Mouse (Mus musculus) adrenal gland, adult 8-10 months (tissue): ENCODE results near the gene Ccr10. TPM values are rescaled to one million over a fixed set of nuclear protein-coding genes. Genes with fewer than 3 reads are reported as not detected.

Source experiments
- DNase-seq: peaks from one replicate; pipeline ENCODE4 v3.0.0; 2022
- total RNA-seq, 4 experiments: library from RNA; stranded (reverse); gene quantifications; 2 replicates each; pipeline ENCODE4 v1.2.4; 2022

Ccr10 gene
- total RNA-seq, 4 experiments from 2014 or later = 0.15 to 0.70 (median 0.36) TPM

DNA sequence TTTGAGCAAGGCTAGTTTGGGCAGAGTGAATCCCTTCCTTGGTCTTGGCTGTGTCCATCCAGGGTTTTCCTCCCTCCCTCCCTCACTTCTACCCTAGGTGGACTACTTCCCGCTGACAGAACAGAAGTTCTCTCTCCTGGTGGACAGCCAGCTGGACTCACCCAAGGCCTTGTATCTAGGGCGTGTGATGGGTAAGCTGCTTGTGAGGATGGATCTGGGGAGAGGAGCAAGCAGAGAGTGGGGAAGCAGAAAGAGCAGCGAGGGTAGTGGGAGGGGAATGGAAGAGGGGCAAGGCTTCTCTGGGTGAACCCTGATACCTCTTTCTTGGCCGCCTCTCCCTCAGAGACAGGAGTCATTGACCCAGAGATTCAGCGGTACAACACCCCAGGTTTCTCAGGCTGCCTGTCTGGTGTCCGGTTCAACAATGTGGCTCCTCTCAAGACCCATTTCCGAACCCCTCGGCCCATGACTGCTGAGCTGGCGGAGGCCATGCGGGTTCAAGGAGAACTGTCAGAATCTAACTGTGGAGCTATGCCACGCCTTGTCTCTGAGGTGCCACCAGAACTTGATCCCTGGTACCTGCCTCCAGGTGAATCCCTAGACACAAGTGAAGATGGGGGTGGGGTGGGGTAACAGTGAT is 13.0 kb upstream of the Ccr10 start:
- no peak for DNase-seq

DNA sequence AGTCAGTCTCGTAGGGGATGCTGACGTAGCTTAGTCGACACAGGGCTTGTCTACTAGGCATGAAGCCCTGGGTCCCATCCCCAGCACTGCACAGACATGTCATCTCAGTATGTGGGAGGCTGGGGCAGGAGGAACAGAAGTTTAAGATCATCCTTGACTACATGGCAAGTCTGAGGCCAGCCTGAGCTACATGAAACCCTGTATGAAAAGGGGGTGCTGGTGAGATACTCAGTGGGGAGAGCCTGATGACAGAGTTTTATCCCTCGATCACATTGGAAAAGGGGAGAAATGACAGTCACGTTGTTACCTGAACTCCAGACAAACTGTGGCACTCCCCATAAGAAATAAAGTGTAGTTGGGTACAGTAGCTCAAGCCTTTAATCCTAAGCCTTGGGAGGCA is 12.3 kb upstream of the Ccr10 start:
- no peak for DNase-seq

DNA sequence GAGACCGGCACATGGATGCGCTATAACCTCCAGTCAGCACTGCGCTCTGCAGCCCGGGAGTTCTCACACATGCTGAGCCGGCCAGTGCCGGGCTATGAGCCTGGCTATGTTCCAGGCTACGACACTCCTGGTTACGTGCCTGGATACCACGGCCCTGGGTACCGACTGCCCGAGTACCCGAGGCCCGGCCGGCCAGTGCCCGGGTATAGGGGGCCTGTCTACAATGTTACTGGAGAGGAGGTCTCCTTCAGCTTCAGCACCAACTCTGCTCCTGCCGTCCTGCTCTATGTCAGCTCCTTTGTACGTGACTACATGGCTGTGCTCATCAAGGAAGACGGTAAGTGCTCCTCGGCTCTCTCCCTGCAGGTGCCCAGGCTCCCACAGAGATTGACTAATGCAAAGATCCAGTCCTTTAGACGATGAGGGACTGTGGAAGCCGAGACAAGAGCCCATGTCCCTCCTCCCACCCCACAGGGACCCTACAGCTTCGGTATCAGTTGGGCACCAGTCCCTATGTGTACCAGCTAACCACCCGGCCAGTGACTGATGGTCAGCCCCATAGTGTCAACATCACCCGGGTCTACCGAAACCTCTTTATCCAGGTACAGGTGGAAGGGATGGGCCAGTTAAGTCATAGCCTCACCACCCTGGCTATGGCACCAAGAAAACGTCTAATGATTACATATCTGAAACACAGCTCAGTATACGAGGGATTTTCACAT is 11.4 kb upstream of the Ccr10 start:
- DNase-seq = no peak

GRCm38 (mm10) chr11:101185441-101185840 is 10.2 kb upstream of the Ccr10 start:
- DNase-seq = no peak

- DNase-seq = no peak
Measured at GRCm38 (mm10) chr11:101184984-101185383, 9.7 kb upstream of the Ccr10 start.

GRCm38 (mm10) chr11:101182771-101183517 is 7.7 kb upstream of the Ccr10 start:
- no peak for DNase-seq

GRCm38 (mm10) chr11:101181961-101182360 is 6.7 kb upstream of the Ccr10 start:
- no peak for DNase-seq

GRCm38 (mm10) chr11:101180846-101181740 is 5.8 kb upstream of the Ccr10 start:
- DNase-seq = no peak

DNA sequence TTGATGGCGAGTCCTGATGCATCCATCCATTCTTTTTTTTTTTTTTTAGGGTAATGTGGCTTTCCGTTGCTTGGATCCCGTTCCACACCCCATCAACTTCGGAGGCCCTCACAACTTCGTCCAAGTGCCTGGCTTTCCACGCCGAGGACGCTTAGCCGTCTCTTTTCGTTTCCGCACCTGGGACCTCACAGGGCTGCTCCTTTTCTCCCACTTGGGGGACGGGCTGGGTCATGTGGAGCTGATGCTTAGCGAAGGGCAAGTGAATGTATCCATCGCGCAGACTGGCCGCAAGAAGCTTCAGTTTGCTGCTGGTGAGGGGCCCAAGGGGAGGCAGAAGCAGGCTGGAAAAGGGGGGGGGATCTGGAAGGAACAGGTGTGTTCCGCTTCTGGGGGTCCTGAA is 5.0 kb upstream of the Ccr10 start:
- no peak for DNase-seq

GRCm38 (mm10) chr11:101179306-101179705 is 4.1 kb upstream of the Ccr10 start:
- no peak for DNase-seq

DNA sequence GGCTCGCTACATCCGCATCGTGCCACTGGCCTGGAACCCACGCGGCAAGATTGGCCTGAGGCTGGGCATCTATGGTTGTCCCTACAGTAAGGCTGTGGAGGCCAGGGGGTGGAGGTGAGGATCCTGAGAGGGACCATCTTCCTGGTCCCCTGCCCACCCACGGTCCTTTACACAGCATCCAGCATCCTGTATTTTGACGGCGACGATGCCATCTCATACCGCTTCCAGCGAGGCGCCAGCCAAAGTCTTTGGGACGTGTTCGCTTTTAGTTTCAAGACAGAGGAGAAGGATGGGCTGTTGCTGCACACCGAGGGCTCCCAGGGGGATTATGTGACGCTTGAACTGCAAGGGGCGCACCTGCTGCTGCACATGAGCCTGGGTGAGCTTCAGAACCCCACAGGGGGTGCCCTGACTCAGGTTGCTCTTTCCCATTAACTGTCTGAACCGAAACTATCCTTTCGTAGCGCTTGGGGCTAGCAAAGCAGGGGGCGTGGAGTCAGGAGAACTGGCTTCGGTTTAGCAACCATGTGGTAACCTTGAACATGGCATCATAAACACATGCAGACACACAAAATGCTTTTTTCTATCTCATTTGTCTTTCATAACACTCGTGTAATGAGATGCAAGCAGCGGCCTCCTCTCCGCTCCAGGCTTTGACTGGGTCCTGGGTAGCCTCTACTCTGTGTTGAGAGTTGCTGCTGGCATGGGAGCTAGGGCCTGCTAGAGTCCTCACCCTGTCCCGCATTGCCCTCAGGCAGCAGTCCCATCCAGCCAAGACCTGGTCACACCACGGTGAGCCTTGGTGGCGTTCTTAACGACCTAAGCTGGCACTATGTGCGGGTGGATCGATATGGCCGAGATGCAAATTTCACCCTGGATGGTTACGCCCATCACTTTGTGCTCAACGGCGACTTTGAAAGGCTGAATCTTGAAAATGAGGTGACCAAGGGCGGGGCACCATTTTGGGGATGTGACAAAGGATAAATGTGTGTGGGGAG is 3.1 kb upstream of the Ccr10 start:
- DNase-seq = no peak

DNA sequence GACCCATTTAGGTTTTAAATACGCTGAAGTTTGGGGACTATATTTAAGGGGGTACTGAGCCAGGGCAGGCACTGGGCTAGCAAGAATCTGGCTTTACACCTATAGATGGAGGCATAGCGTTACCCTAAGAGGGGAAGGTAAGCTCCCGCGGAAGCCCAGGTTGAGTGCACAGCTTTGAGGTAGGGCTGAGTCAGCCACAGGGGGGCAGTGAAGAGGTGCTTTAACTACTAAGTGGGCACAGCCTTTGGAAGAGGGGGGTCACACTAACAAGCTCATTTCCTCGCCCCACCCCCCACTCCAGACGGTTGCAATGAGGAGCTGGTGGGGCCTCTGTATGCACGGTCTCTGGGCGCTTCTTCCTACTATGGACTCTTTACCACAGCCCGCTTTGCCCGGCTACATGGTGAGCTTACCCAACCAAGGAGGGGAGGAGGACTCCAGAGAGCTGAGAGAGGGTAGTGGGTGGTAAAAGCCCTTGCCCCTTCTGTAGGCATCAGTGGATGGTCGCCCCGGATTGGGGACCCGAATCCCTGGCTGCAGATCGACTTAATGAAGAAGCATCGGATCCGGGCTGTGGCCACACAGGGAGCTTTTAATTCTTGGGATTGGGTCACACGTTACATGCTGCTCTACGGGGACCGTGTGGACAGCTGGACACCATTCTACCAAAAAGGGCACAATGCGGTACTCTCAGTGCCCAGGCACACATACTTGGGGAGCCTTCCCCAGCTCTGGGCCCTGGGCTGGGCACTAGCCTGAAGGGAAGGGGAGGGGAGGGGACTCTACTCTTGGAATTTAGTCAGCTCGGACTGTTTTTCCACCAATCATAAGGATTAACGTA is 1.9 kb upstream of the Ccr10 start:
- no peak for DNase-seq

DNA sequence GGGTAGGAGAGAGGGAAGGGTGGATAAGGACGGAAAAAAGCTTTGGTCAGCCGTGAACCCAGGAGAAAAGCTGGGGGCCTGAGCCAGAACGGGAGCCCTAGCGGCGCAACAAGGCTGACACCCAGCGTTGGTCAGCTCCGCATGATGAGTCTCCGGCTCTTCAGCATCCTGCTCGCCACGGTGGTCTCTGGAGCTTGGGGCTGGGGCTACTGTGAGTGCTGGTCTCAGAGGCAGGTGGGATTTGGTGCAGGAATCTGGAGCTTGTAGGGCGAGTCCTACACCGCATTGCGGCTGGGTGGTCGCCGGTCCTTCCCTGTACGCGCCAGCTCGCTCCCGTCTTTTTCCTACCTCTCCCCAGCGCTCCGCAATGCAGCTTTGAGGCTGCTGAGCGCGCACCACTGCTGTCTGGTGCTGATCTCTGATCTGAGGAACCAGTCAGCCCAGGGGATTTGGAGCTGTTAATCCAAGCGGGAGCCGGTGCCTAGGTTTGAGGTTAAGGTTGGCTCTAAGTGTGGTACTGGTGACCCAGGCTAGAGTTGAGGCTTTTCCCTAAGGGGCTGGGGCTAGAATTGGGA is 961 bp upstream of the Ccr10 start:
- no peak for DNase-seq

GRCm38 (mm10) chr11:101175636-101176116 is 433 bp upstream of the Ccr10 start:
- DNase-seq = no peak

- DNase-seq = no peak
Measured at GRCm38 (mm10) chr11:101174389-101174745, 876 bp downstream of the Ccr10 start.

GRCm38 (mm10) chr11:101173631-101174388 is 1.4 kb downstream of the Ccr10 start:
- DNase-seq = peak; percentile 76

GRCm38 (mm10) chr11:101173112-101173511 is 2.1 kb downstream of the Ccr10 start:
- DNase-seq = no peak

- no peak for DNase-seq
Measured at GRCm38 (mm10) chr11:101172434-101172815, 2.8 kb downstream of the Ccr10 start.
